Mouse (Mus musculus) liver, postnatal 0 days (tissue): ENCODE measurements around the gene Neb.

Experiments
- CTCF ChIP-seq: sonication (generic); IDR thresholded peaks from 2 replicates; pipeline ENCODE4 v1.5.1; 2016; ENCODE audit warnings: antibody characterized with exemption, low read depth
- EP300 ChIP-seq: IDR thresholded peaks from 2 replicates; pipeline ENCODE4 v1.6.1; 2016; ENCODE audit warnings: antibody characterized with exemption, low read depth, mild to moderate bottlenecking

DNA sequence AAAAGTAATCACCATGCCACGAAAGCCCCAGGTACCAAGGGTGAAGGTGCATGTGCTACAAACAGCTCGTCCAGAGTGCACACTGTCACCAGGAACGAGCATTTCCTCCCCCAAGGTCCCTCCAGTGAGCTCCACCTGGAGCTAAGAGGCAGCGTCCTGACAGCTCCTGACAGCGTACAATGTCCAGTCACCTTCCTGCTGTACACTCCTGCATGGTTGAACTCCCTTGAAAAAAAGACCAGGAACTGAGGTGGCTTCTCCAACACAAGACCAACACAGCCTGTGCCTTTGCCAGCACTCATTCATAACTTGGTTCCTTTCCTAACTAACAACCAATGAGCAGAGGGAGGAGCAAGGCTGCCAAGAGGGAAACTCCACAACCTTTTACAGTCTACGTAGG, 42.9 kb upstream of the Neb start:
- TF ChIP-seq CTCF (no peak), EP300 (no peak)
